Mouse (Mus musculus) G1E (cell line): ENCODE data around the gene Mxd4.

Source experiments
- CTCF ChIP-seq: IDR thresholded peaks from 2 replicates; pipeline ENCODE4 v1.5.1; 2012; ENCODE audit warnings: low read depth, low read length, inconsistent platforms, mixed read lengths
- POLR2AphosphoS5 ChIP-seq: IDR thresholded peaks from 2 replicates; pipeline ENCODE4 v1.6.1; 2012; ENCODE audit warnings: low read depth, low read length, inconsistent platforms; ENCODE audit not compliant: insufficient replicate concordance
- TAL1 ChIP-seq: conservative IDR thresholded peaks from 2 replicates; pipeline ENCODE4 v1.6.1; 2012; ENCODE audit warnings: low read depth, low read length, inconsistent platforms, mixed read lengths

- no peak for TF ChIP-seq CTCF
- no peak for TF ChIP-seq TAL1
- TF ChIP-seq POLR2AphosphoS5, result no peak
Observed at GRCm38 (mm10) chr5:34217756-34218155, 30.2 kb upstream of the Mxd4 start.
